24 mouse cellular contexts compared by ENCODE assay signal in genomic region chr4:40313026-40313425, GRCm38 (mm10). TPM values are rescaled to one million over a fixed set of nuclear protein-coding genes. Genes with fewer than 3 reads are reported as not detected.
DNase-seq lines count a peak whose midpoint lies in the region; ATAC-seq and TF ChIP-seq lines count a peak whose summit lies in the region.
"Had no signal": no experiment of that assay in that cellular context is flagged by ENCODE, and none has a peak within 500 bp of the region (broad histone marks: within the 10 kb centered on the region; RNA-seq: fewer than 3 reads in every experiment).

No protein-coding gene starts in this region.

- dilution Hi-C loops in CH12.LX (cut with MboI; ENCODE audit: extremely low pct_ligation_motif_present, extremely low pct_unique_long_range_greater_than_20kb, low sequenced_read_pairs) = no loop called here

- WGBS in spleen, adult 2 months = 40% methylated on average over 6 of the region's 6 CpGs
- 79% methylated on average over 6 of the region's 6 CpGs for WGBS in hindbrain, embryonic 11.5 days
- 76% methylated on average over 6 of the region's 6 CpGs for WGBS in midbrain, embryonic 11.5 days

- H3K36me3 ChIP-seq in spleen, adult 2 months (ENCODE audit: control insufficient read depth, insufficient read depth, low read length) = no peaks in the 10 kb centered on the region
- no peaks in the 10 kb centered on the region for H3K36me3 ChIP-seq in CH12.LX (replicated peaks in 1 of 2; ENCODE audit: control insufficient read depth in 1 of 2, insufficient read depth in 1 of 2, low read length in 1 of 2)
- no peaks in the 10 kb centered on the region for H3K36me3 ChIP-seq in hindbrain, embryonic 11.5 days (ENCODE audit: control insufficient read depth, insufficient read depth, low read length)
- H3K36me3 ChIP-seq in midbrain, embryonic 11.5 days (ENCODE audit: control insufficient read depth, insufficient read depth, low read length) = no peaks in the 10 kb centered on the region
- H3K36me3 ChIP-seq: G1E; heart, embryonic 10.5 days; hindbrain, embryonic 12.5 days; limb, embryonic 13.5 days had no signal

- ATAC-seq in granulocyte monocyte progenitor cell, adult 5-6 weeks (replicated peaks; ENCODE audit: poor library complexity, severe bottlenecking) = peak; percentile 90
- peak; percentile 90 for ATAC-seq in monocyte, adult 5-6 weeks (replicated peaks; ENCODE audit: insufficient number of reproducible peaks, low FRiP score, low TSS enrichment, poor library complexity, severe bottlenecking)
- ATAC-seq in hindbrain, embryonic 11.5 days (ENCODE audit: low FRiP score) = no peak
- no peak for ATAC-seq in midbrain, embryonic 11.5 days (ENCODE audit: low FRiP score)
- ATAC-seq: forebrain, postnatal 0 days; inflammation-experienced regulatory T-cells, adult 6 months; midbrain, embryonic 16.5 days had no signal

- in situ Hi-C loops in CH12.LX (cut with MboI; ENCODE audit: low pct_ligation_motif_present, low pct_unique_long_range_greater_than_20kb, low sequenced_read_pairs) = no loop called here

- no peaks in the 10 kb centered on the region for H3K79me2 ChIP-seq in CH12.LX (replicated peaks; ENCODE audit: control insufficient read depth, extremely low read depth, insufficient read depth, poor library complexity, severe bottlenecking)

- peak; percentile 10 to 60 for DNase-seq in spleen, adult 2 months (ENCODE audit: low read depth in 1 of 2, low spot score in 2 of 2)
- no peak for DNase-seq in spleen, postnatal 4 days (ENCODE audit: low spot score in 2 of 2)
- peak; percentile 35 for DNase-seq in CH12.LX (ENCODE audit: extremely low read depth)
- DNase-seq in hindbrain, embryonic 11.5 days (ENCODE audit: low spot score) = no peak
- no peak for DNase-seq in adrenal gland, adult (ENCODE audit: inconsistent age in 2 of 2, low spot score in 1 of 2)
- no peak for DNase-seq in midbrain, embryonic 11.5 days (ENCODE audit: low spot score, missing footprints)
- DNase-seq: adrenal gland, adult 2 months; cerebellum, adult 9-11 months; embryo, embryonic 11 days; forebrain, postnatal 0 days; kidney, adult 2 months; kidney, postnatal 10 days; retina, postnatal 1 day; thymus, postnatal 14 days had no signal

- TF ChIP-seq RAD21 in CH12.LX (IDR thresholded peaks at IDR 0.05; ENCODE audit: low read depth, low read length) = no peak

- H3K9me3 ChIP-seq in CH12.LX (replicated peaks; ENCODE audit: low read length) = peaks cover 3% of the 10 kb centered on the region
- no peaks in the 10 kb centered on the region for H3K9me3 ChIP-seq in hindbrain, embryonic 11.5 days (ENCODE audit: control insufficient read depth, low read length)
- H3K9me3 ChIP-seq in midbrain, embryonic 11.5 days (ENCODE audit: control insufficient read depth, low read length) = no peaks in the 10 kb centered on the region
- H3K9me3 ChIP-seq: heart, embryonic 10.5 days; hindbrain, embryonic 12.5 days; limb, embryonic 13.5 days had no signal

- TF ChIP-seq EP300 in CH12.LX (IDR thresholded peaks at IDR 0.05; ENCODE audit: low read length) = no peak

- H3K4me3 ChIP-seq in spleen, adult 2 months (ENCODE audit: extremely low read depth, insufficient read depth, insufficient read length) = no peak overlapping the region
- H3K4me3 ChIP-seq in CH12.LX (replicated peaks in 1 of 3; ENCODE audit: low read depth in 2 of 3, low read length in 2 of 3, poor library complexity in 1 of 3) = no peak overlapping the region
- no peak overlapping the region for H3K4me3 ChIP-seq in hindbrain, embryonic 11.5 days (ENCODE audit: low read depth, low read length)
- no peak overlapping the region for H3K4me3 ChIP-seq in midbrain, embryonic 11.5 days (ENCODE audit: low read depth, low read length)
- H3K4me3 ChIP-seq: heart, embryonic 10.5 days; hindbrain, embryonic 12.5 days; layer of hippocampus, adult 2 months; limb, embryonic 13.5 days had no signal

- H3K27me3 ChIP-seq in spleen, adult 2 months (ENCODE audit: control insufficient read depth, insufficient read depth, low read length) = no peaks in the 10 kb centered on the region
- H3K27me3 ChIP-seq in CH12.LX (replicated peaks) = no peaks in the 10 kb centered on the region
- H3K27me3 ChIP-seq in hindbrain, embryonic 11.5 days (ENCODE audit: control insufficient read depth, insufficient read depth, low read length) = no peaks in the 10 kb centered on the region
- no peaks in the 10 kb centered on the region for H3K27me3 ChIP-seq in midbrain, embryonic 11.5 days (ENCODE audit: control insufficient read depth, insufficient read depth, low read length)
- H3K27me3 ChIP-seq: hindbrain, embryonic 12.5 days; limb, embryonic 13.5 days had no signal

- TF ChIP-seq POLR2A in spleen, adult 2 months (IDR thresholded peaks at IDR 0.05; ENCODE audit: low read depth, low read length) = no peak
- no peak for TF ChIP-seq POLR2A in CH12.LX (IDR thresholded peaks at IDR 0.05; ENCODE audit: low read depth, low read length)

- no peaks in the 10 kb centered on the region for H3K4me1 ChIP-seq in spleen, adult 2 months (ENCODE audit: control insufficient read depth, insufficient read depth, insufficient read length)
- H3K4me1 ChIP-seq in CH12.LX (ENCODE audit: control insufficient read depth in 1 of 2, insufficient read depth in 2 of 2) = peaks cover 0 to 5% of the 10 kb centered on the region in 2 experiments; a peak in 2 of 4 replicates
- no peaks in the 10 kb centered on the region for H3K4me1 ChIP-seq in hindbrain, embryonic 11.5 days (replicated peaks; ENCODE audit: control insufficient read depth, insufficient read depth, low read length)
- no peaks in the 10 kb centered on the region for H3K4me1 ChIP-seq in midbrain, embryonic 11.5 days (ENCODE audit: control insufficient read depth, insufficient read depth, low read length)
- H3K4me1 ChIP-seq: heart, embryonic 10.5 days; hindbrain, embryonic 12.5 days; limb, embryonic 13.5 days had no signal

- H3K9ac ChIP-seq in CH12.LX (ENCODE audit: insufficient read depth, low read depth) = no peak overlapping the region
- H3K9ac ChIP-seq in hindbrain, embryonic 11.5 days (ENCODE audit: low read depth, low read length) = no peak overlapping the region
- no peak overlapping the region for H3K9ac ChIP-seq in midbrain, embryonic 11.5 days (ENCODE audit: low read length)
- H3K9ac ChIP-seq: forebrain, postnatal 0 days; hindbrain, embryonic 12.5 days; limb, embryonic 13.5 days; liver, embryonic 14.5 days had no signal

- H3K27ac ChIP-seq in spleen, adult 2 months (ENCODE audit: insufficient read depth, low read length) = no peak overlapping the region
- no peak overlapping the region for H3K27ac ChIP-seq in CH12.LX (ENCODE audit: insufficient read depth, low read depth)
- no peak overlapping the region for H3K27ac ChIP-seq in hindbrain, embryonic 11.5 days (ENCODE audit: low read depth, low read length)
- no peak overlapping the region for H3K27ac ChIP-seq in midbrain, embryonic 11.5 days (ENCODE audit: low read depth, low read length)
- H3K27ac ChIP-seq: heart, embryonic 10.5 days; hindbrain, embryonic 12.5 days; layer of hippocampus, adult 2 months; limb, embryonic 13.5 days; liver, embryonic 14.5 days had no signal

- H3K4me2 ChIP-seq in CH12.LX (ENCODE audit: insufficient read depth, low read depth, poor library complexity, severe bottlenecking) = no peak overlapping the region
- H3K4me2 ChIP-seq in hindbrain, embryonic 11.5 days (replicated peaks; ENCODE audit: low read depth, low read length) = no peak overlapping the region
- H3K4me2 ChIP-seq in midbrain, embryonic 11.5 days = no peak overlapping the region
- H3K4me2 ChIP-seq: hindbrain, embryonic 12.5 days; limb, embryonic 13.5 days had no signal

- TF ChIP-seq CTCF in spleen, adult 2 months (IDR thresholded peaks at IDR 0.05; ENCODE audit: extremely low read depth, insufficient read depth, insufficient read length, insufficient replicate concordance) = no peak
- no peak for TF ChIP-seq CTCF in CH12.LX (conservative IDR thresholded peaks at IDR 0.05 in 1 of 2, IDR thresholded peaks at IDR 0.05 in 1 of 2; ENCODE audit: low read depth in 2 of 2, low read length in 2 of 2)

TF ChIP-seq in CH12.LX, 34 proteins besides CTCF, POLR2A, EP300 and RAD21 (continues in another document):
- TF ChIP-seq TCF12 (IDR thresholded peaks at IDR 0.05; ENCODE audit: low read depth, low read length) (no peak), USF2 (conservative IDR thresholded peaks at IDR 0.05; ENCODE audit: low read depth, low read length) (peak; percentile 43; the same call in 1 of the 2 replicates)

RNA-seq across cellular contexts. Expression of gene Ndufb6, which starts 33.8 kb away (rescaled TPM):
- polyA plus RNA-seq in spleen, adult 2 months (2012; rRNA removed) = 27.5 and 32.9 TPM in 2 replicates
- total RNA-seq in CH12.LX (2012; rRNA removed) (205 and 227 TPM in 2 replicates), CH12.LX (2014; rRNA removed) (222 and 253 TPM in 2 replicates)
- polyA plus RNA-seq in CH12.LX (2012; ENCODE audit: insufficient read length, low read depth) = 144 and 159 TPM in 2 replicates
- 158 and 183 TPM in 2 replicates for total RNA-seq in granulocyte monocyte progenitor cell, adult 5-6 weeks (2014; fragmentation: Nextera tagmentation)
- 46.9 and 72.7 TPM in 2 replicates for total RNA-seq in granulocyte monocyte progenitor cell, adult 5-6 weeks (2017)
- 19.6 to 49.3 TPM (median 45.1 TPM) in 3 replicates for total RNA-seq in monocyte, adult 5-6 weeks (2017)
- polyA plus RNA-seq in hindbrain, embryonic 11.5 days (2014; fragmentation: Nextera tagmentation; extraction: Ambion mirVana) = 285 and 288 TPM in 2 replicates
- polyA plus RNA-seq in midbrain, embryonic 11.5 days (2014; fragmentation: Nextera tagmentation; extraction: Ambion mirVana) = 280 and 289 TPM in 2 replicates

RNA-seq across cellular contexts. Expression of gene Topors, which starts 43.4 kb away (rescaled TPM):
- polyA plus RNA-seq in spleen, adult 2 months (2012; rRNA removed) = 2.5 and 3.3 TPM in 2 replicates
- total RNA-seq in CH12.LX (2012; rRNA removed) (23.1 and 28.7 TPM in 2 replicates), CH12.LX (2014; rRNA removed) (36.1 and 39.7 TPM in 2 replicates)
- 38.9 and 43.8 TPM in 2 replicates for polyA plus RNA-seq in CH12.LX (2012; ENCODE audit: insufficient read length, low read depth)
- 37.2 and 41.3 TPM in 2 replicates for total RNA-seq in granulocyte monocyte progenitor cell, adult 5-6 weeks (2014; fragmentation: Nextera tagmentation)
- 93.1 and 94.7 TPM in 2 replicates for total RNA-seq in granulocyte monocyte progenitor cell, adult 5-6 weeks (2017)
- 78.8 to 88.0 TPM (median 79.8 TPM) in 3 replicates for total RNA-seq in monocyte, adult 5-6 weeks (2017)
- polyA plus RNA-seq in hindbrain, embryonic 11.5 days (2014; fragmentation: Nextera tagmentation; extraction: Ambion mirVana) = 49.9 and 50.7 TPM in 2 replicates
- 48.9 and 52.3 TPM in 2 replicates for polyA plus RNA-seq in midbrain, embryonic 11.5 days (2014; fragmentation: Nextera tagmentation; extraction: Ambion mirVana)

RNA-seq across cellular contexts. Expression of gene Smim27, which starts 43.6 kb away (rescaled TPM):
- 13.1 and 13.9 TPM in 2 replicates for polyA plus RNA-seq in spleen, adult 2 months (2012; rRNA removed)
- total RNA-seq in CH12.LX (2012; rRNA removed) (6.5 and 7.8 TPM in 2 replicates), CH12.LX (2014; rRNA removed) (1.6 and 2.2 TPM in 2 replicates)
- polyA plus RNA-seq in CH12.LX (2012; ENCODE audit: insufficient read length, low read depth) = 7.2 and 9.7 TPM in 2 replicates
- 20.5 and 35.3 TPM in 2 replicates for total RNA-seq in granulocyte monocyte progenitor cell, adult 5-6 weeks (2014; fragmentation: Nextera tagmentation)
- total RNA-seq in granulocyte monocyte progenitor cell, adult 5-6 weeks (2017) = 1.4 and 8.9 TPM in 2 replicates
- total RNA-seq in monocyte, adult 5-6 weeks (2017) = 6.8 to 13.1 TPM (median 8.2 TPM) in 3 replicates
- 20.7 and 25.8 TPM in 2 replicates for polyA plus RNA-seq in hindbrain, embryonic 11.5 days (2014; fragmentation: Nextera tagmentation; extraction: Ambion mirVana)
- 28.8 and 38.0 TPM in 2 replicates for polyA plus RNA-seq in midbrain, embryonic 11.5 days (2014; fragmentation: Nextera tagmentation; extraction: Ambion mirVana)

Comparison
In these comparisons a context has a peak if more than half of its experiments do, and no peak if none do; other contexts are left out.
1. DNase-seq: peak in spleen, adult 2 months (2 of 2) and CH12.LX (single experiment); none in spleen, postnatal 4 days (0 of 2), hindbrain, embryonic 11.5 days (single experiment), adrenal gland, adult (0 of 2) and midbrain, embryonic 11.5 days (single experiment).
2. ATAC-seq: peak in granulocyte monocyte progenitor cell, adult 5-6 weeks (single experiment) and monocyte, adult 5-6 weeks (single experiment); none in hindbrain, embryonic 11.5 days (single experiment) and midbrain, embryonic 11.5 days (single experiment).